Mouse (Mus musculus): ENCODE measurements around the gene Mrpl14.

Gene Mrpl14

GRCm38 (mm10) chr17:45718323-45718722 is 32.2 kb downstream of the Mrpl14 start:
- in situ Hi-C loops (cut with MboI; ENCODE audit: unreplicated experiment in 2 of 2): loop anchor here (5.0 kb wide), 4 partner anchors 41 to 241 kb away; partner anchors contain the start of gene Spats1 (in 1 of the 2)

- in situ Hi-C loops (cut with MboI; ENCODE audit: unreplicated experiment in 2 of 2): no loop called here
These were observed 37.8 kb downstream of the Mrpl14 start for GRCm38 (mm10) chr17:45723732-45724573.

- in situ Hi-C loops (cut with MboI; ENCODE audit: unreplicated experiment in 2 of 2): no loop called here
These were observed 38.4 kb downstream of the Mrpl14 start for GRCm38 (mm10) chr17:45724574-45724921.

GRCm38 (mm10) chr17:45726249-45726648 is 40.1 kb downstream of the Mrpl14 start:
- in situ Hi-C loops (cut with MboI; ENCODE audit: unreplicated experiment in 2 of 2): loop anchor here in 1 of 2 experiments (25.0 kb wide), 3 partner anchors 561 to 1186 kb away; partner anchors contain the start of genes Dlk2, Prph2 and Tjap1

GRCm38 (mm10) chr17:45727481-45727880 is 41.4 kb downstream of the Mrpl14 start:
- in situ Hi-C loops (cut with MboI; ENCODE audit: unreplicated experiment in 2 of 2): loop anchor here in 1 of 2 experiments (25.0 kb wide), 3 partner anchors 560 to 1185 kb away; partner anchors contain the start of genes Dlk2, Prph2 and Tjap1

- in situ Hi-C loops (cut with MboI; ENCODE audit: unreplicated experiment in 2 of 2): loop anchor here in 1 of 2 experiments (25.0 kb wide), 3 partner anchors 559 to 1184 kb away; partner anchors contain the start of genes Dlk2, Prph2 and Tjap1
These were observed 42.0 kb downstream of the Mrpl14 start for GRCm38 (mm10) chr17:45727983-45728723.

GRCm38 (mm10) chr17:45729387-45729786 is 43.3 kb downstream of the Mrpl14 start:
- in situ Hi-C loops (cut with MboI; ENCODE audit: unreplicated experiment in 2 of 2): loop anchor here in 1 of 2 experiments (25.0 kb wide), 3 partner anchors 558 to 1183 kb away; partner anchors contain the start of genes Dlk2, Prph2 and Tjap1

GRCm38 (mm10) chr17:45730696-45731095 is 44.6 kb downstream of the Mrpl14 start:
- in situ Hi-C loops (cut with MboI; ENCODE audit: unreplicated experiment in 2 of 2): loop anchor here (5.0 to 25.0 kb wide), 7 partner anchors 402 to 1182 kb away; partner anchors contain the start of genes Dlk2 (in 1 of the 2), Prph2 (in 1 of the 2) and Tjap1 (in 1 of the 2)

- in situ Hi-C loops (cut with MboI; ENCODE audit: unreplicated experiment in 2 of 2): loop anchor here (5.0 to 25.0 kb wide), 7 partner anchors 401 to 1181 kb away; partner anchors contain the start of genes Dlk2 (in 1 of the 2), Prph2 (in 1 of the 2) and Tjap1 (in 1 of the 2)
These were observed 45.2 kb downstream of the Mrpl14 start for GRCm38 (mm10) chr17:45731172-45731864.

- in situ Hi-C loops (cut with MboI; ENCODE audit: unreplicated experiment in 2 of 2): loop anchor here (5.0 to 25.0 kb wide), 7 partner anchors 399 to 1179 kb away; partner anchors contain the start of genes Dlk2 (in 1 of the 2), Prph2 (in 1 of the 2) and Tjap1 (in 1 of the 2)
These were observed 47.1 kb downstream of the Mrpl14 start for GRCm38 (mm10) chr17:45733038-45733734.

GRCm38 (mm10) chr17:45733735-45734301 is 47.7 kb downstream of the Mrpl14 start, which contains the start of gene 1600014C23Rik:
Gene 1600014C23Rik (minus strand): TSS chr17:45733844.
- in situ Hi-C loops (cut with MboI; ENCODE audit: unreplicated experiment in 2 of 2): loop anchor here (5.0 to 25.0 kb wide), 7 partner anchors 398 to 1178 kb away; partner anchors contain the start of genes Dlk2 (in 1 of the 2), Prph2 (in 1 of the 2) and Tjap1 (in 1 of the 2)

- in situ Hi-C loops (cut with MboI; ENCODE audit: unreplicated experiment in 2 of 2): loop anchor here (5.0 to 25.0 kb wide), 7 partner anchors 398 to 1178 kb away; partner anchors contain the start of genes Dlk2 (in 1 of the 2), Prph2 (in 1 of the 2) and Tjap1 (in 1 of the 2)
These were observed 48.2 kb downstream of the Mrpl14 start for GRCm38 (mm10) chr17:45734333-45734732.

- in situ Hi-C loops (cut with MboI; ENCODE audit: unreplicated experiment in 2 of 2): loop anchor here (5.0 to 25.0 kb wide), 8 partner anchors 297 to 1177 kb away; partner anchors contain the start of genes Vegfa (in 2 of the 2), Dlk2 (in 1 of the 2), Prph2 (in 1 of the 2) and Tjap1 (in 1 of the 2)
These were observed 48.8 kb downstream of the Mrpl14 start for GRCm38 (mm10) chr17:45734881-45735280.

- in situ Hi-C loops (cut with MboI; ENCODE audit: unreplicated experiment in 2 of 2): loop anchor here (5.0 to 25.0 kb wide), 5 partner anchors 297 to 1177 kb away; partner anchors contain the start of genes Vegfa (in 2 of the 2), Dlk2 (in 1 of the 2), Prph2 (in 1 of the 2) and Tjap1 (in 1 of the 2)
These were observed 49.5 kb downstream of the Mrpl14 start for GRCm38 (mm10) chr17:45735382-45736310.

GRCm38 (mm10) chr17:45736311-45737077 is 50.4 kb downstream of the Mrpl14 start:
- in situ Hi-C loops (cut with MboI; ENCODE audit: unreplicated experiment in 2 of 2): loop anchor here (5.0 to 25.0 kb wide), 5 partner anchors 296 to 1176 kb away; partner anchors contain the start of genes Vegfa (in 2 of the 2), Dlk2 (in 1 of the 2), Prph2 (in 1 of the 2) and Tjap1 (in 1 of the 2)

GRCm38 (mm10) chr17:45737078-45737601 is 51.0 kb downstream of the Mrpl14 start:
- in situ Hi-C loops (cut with MboI; ENCODE audit: unreplicated experiment in 2 of 2): loop anchor here (5.0 to 25.0 kb wide), 5 partner anchors 295 to 1175 kb away; partner anchors contain the start of genes Vegfa (in 2 of the 2), Dlk2 (in 1 of the 2), Prph2 (in 1 of the 2) and Tjap1 (in 1 of the 2)

All from v-Abl transformed pro-B cells (cell line).